Mouse (Mus musculus): ENCODE data around the gene Gm49711.
A peak's percentile ranks its signal among the peaks of the same experiment; 100 is the strongest.
"Not testable (repeated sequence)": the region's sequence is repeated elsewhere in the genome, so short reads cannot be mapped to it uniquely, and the experiment has no call there.

Gene Gm49711

DNA sequence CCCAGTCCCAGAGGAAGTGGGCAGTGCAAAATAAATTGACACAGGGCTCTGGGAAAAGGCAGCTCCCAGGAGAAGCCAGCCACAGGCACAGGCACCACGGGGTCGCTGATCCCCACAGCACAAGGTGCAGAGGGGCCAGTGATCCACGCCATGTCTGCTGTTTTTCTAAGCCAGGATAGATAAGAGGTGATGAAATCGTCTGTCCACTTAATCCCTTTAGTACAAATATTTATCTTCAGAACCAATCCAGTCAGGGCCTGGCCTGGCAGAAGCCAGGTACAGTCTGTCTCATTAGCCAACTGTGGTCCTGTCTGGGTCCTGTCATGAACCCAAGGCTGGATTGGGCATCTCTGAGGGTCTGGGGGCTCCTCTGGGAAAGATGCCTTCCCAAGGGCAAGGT is 125.4 kb downstream of the Gm49711 start:
- no peak for DNase-seq (ENCODE audit: low spot score in 2 of 2)

DNA sequence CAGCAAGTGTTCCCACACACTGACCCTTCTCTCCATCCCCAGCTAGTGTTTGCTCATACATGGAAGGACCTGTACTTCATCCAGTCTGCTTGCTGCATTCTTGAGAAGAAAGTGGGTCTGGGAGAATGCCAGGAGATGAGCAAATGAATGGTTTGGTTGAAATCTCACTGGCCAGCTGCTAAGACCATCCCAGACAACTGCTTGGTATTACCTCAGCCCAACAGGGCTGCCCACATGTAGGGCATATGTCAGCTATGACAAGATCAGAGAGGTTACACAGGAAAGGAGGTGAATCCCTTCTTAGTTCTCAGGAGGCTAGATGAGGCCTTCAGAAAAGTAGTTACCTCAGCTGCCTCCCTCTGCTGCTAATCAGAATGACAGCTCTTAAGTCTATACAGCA is 132.5 kb downstream of the Gm49711 start:
- no peak for DNase-seq (ENCODE audit: low spot score in 2 of 2)

DNA sequence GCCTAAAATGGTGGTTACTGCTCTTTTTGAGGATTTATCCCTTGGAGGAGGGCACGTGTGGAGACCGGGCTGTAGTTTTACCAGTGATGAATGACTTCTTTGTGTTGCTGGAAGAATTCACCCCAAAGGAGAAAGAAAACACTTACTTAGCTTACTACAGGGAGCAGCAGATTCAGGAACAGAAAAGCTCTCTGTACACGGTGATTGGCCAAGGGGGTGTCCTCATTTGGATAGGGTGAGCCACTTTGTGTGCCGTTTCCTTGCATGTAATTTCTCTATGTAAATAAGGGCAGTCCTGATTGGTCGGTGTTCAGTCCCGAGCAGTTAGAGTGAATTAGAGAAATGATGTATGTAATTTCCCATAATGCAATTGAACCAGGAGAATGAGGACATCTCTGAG is 137.0 kb downstream of the Gm49711 start:
- no peak for DNase-seq (ENCODE audit: low spot score in 2 of 2)

DNA sequence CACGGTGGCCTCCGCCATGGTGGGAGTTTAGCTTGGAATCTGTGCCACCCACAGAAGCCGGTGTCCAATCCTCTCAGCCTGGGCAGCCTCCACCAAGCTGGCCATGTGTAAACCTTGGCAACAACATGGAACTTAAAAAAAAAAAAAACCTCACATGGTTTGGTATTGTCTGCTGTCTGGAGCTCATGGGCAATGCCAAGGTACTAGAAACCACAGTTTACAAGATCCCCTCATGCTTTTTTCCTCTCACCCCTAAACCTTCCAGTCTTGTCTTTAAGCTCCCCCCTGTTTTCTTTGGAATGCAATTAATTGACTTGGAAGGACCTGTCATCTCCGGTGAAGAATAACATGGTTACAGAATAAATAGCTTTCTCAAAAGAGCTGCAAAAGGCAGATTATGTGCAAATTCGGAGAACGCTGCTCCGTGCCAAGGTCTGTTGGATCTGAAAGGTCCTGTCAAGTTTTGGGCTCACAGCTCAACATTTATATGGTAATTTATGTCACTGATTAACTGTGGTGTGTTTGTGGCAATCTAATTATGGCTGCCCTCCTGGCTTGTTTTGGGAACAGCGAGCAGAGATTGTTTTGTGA is 138.7 kb downstream of the Gm49711 start:
- DNase-seq (ENCODE audit: low spot score in 2 of 2) = no peak

DNA sequence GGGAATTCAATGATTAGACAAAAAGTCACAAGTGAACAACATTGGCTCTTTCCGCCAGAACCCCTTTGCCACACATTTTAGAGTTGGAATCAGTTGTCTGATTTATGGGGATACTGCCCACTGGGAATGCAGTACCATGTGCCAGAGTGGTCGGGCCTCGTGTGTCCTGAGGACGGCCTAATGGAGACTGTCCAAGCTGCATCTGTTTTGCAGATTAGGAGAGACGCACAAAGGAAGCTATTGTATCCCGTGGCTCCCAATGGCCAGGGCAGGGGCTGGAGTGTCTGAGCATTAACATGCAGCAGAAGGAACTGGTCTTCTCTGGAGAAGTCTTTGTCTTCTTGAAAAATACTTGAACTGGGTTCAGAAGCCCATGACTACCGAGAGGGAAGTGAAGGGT is 142.5 kb downstream of the Gm49711 start:
- no peak for DNase-seq (ENCODE audit: low spot score in 2 of 2)

DNA sequence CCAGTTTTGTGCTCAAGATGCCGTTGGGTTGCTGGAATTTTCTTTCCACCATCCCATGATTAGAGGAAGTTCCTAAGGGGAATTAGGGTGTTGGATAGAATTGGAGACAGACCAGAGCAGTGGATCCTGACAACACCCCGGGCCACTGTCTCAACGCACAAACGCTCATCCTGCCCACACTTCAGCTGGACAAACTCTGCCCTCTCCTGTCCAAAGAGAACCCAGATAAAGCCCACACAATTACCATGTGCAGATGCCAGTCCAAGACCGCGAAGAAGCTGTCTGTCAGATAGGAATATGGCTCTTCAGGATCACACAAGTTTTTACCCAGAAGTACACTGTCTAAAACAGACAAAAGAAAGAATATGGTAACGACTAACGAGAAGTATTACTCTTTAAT is 145.5 kb downstream of the Gm49711 start:
- DNase-seq (ENCODE audit: low spot score in 2 of 2) = no peak

DNA sequence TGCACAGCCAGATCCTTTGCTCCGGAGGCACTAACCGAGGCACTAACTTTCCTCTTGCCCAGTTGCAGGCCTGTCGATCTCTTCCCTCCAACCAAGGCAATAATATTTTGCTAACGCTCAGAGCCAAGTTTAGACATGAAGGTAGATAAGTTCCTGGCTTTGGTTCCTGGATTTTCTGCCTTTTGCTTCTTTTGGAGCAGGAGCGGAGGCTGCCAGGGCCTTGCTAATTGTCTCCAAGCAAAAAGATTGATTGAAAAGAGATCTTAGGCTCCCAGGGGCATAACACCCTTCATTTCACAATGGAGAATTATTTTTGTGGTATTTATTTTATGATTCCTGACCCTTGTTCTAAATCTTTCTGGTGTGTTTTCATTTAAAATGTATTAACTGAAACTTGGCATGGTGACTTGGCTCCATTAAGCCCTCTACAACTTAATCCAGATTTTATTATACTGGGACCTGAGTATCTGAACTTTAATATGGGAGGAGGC is 151.2 kb downstream of the Gm49711 start:
- DNase-seq (ENCODE audit: low spot score in 2 of 2) = no peak

DNA sequence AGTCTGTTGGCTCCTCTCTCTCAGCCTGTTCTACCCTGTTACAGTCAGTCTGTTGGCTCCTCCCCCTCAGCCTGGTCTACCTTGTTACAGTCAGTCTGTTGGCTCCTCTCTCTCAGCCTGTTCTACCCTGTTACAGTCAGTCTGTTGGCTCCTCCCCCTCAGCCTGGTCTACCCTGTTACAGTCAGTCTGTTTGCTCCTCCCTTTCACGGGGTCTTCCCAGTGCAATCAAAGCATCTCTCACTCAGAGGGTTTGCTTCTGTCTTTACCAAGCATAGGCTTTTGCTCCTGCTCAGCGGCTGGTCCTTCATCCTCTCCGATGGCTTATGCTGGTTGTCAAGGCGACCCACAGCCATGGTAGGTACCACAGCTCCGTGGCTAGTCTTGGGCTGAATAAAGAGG is 152.2 kb downstream of the Gm49711 start:
- not testable (repeated sequence) for DNase-seq (ENCODE audit: low spot score in 2 of 2)

DNA sequence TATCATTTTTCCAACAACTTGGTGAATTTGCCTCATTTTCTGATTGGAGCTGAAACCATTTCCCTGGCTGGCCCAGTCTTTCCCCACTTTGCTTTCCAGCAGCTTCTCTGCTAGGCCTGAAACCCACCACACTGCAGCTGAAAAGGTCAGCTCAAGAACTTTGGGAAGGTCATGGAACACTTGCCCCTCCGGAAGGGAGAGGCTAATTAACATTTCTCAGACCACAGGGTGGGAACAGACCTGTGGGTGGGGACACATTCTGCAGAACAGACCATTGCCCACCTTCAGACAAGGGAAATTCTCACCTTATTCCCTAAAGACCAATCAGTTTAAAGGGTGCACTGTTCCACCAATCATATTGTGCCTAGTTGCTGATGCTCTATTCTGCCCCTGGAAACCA is 155.8 kb downstream of the Gm49711 start:
- DNase-seq (ENCODE audit: low spot score in 2 of 2) = not testable (repeated sequence)

DNA sequence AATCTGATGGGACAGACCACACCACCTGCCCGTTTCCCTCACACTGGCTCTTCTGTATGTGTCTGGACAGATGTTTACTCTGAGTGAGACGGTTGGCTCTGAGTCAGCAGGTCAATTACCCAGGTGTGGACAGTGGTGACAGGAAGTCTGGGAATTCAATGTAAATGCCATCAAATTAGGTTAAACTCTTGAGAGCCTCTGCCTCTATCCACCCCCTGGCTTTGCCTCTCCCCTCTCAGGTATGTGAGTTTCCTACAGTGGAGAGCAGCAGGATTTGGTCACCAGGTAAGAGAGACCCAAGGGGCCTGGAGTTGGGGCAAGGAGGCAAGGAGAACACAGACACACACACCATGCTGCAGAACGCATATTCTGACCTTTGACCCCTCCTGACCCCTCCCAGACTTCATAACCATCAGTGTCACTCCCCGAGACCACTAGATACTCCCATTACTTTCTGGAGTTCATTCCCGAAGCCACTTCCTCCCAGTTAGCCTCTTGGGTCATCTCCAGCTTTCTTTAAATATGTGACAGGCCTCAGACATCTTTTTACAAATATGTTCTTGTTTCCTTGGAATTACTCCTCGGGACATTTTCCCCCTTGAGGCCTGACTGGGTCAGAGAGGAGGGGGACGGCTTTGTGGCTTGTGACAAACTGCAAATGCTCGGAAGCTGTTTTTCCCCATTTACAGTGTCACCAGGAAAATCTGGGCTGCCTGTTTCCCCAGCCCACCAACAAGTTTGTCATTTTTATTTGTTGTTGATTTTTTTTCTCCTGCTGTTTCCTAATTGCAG is 157.7 kb downstream of the Gm49711 start:
- no peak for DNase-seq (ENCODE audit: low spot score in 2 of 2)

DNA sequence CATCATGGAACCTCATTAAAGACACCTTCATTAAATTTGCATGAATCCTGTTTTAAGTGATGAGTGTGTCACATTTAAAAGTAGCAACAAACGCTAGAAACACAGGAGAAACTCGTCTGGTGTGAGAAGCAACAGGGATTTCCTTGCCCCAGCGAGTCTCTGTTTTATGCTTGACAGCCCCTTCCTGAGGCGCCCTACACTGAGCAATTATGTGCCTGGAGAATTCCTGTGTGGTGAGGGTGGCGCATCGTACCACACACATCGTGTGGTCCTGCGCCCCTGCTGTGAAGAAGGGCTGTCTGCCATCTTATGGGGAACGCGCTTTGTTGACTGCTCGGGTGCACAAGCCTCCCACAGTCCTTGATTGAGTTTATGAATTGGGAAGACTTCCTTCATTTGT is 162.6 kb downstream of the Gm49711 start:
- no peak for DNase-seq (ENCODE audit: low spot score in 2 of 2)

DNA sequence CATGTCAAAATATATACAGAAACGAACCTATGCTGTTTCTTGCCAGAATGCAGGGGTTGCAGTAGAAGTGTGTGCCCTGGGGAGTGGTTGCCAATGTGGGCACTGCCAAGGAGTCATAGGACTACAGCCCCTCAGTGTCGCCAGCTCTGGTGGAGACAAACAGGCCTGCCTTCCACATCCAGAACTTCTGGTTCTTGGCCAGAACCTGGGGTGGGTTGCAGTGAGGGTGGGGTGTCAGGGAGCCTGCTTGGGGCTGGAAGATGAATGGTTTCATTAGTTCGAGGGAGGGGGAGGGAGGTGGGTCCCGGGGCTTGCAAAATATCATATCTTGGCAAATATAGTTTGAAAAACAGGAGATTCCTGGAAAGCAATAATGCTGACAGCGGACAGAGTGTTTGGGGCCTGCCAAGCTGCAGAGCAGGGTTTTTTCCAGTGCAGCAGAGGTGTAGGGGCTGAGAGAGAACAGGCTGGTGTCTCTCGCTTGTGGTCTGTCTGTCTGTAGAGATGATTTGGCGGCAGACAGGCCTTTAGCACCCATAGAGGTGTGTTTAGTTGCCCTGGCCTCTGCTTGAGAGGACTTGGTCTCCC is 170.3 kb downstream of the Gm49711 start:
- peak in 1 of 2 experiments; percentile 28 for DNase-seq (ENCODE audit: low spot score in 2 of 2)

DNA sequence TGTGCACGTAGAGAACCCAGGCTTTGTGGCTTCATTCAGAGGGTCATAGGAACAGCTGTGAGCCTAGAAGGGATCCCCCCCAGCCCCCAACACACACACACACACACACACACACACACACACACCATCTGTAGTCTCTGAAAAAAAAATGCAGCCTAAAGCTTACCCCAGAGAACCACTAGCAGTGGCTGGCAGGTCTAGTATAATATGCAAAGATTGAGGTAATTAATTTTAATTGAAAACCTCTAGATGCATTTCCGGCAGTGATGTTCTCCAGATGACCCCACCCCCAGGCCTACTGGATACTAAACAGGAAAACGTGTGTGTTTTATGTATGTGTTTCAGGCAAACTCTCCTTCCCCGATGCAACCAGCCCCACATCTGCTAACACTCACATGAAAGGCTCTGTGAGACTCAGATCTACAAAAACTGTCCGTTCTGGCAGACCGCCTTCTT is 172.4 kb downstream of the Gm49711 start:
- DNase-seq (ENCODE audit: low spot score in 2 of 2) = no peak

DNA sequence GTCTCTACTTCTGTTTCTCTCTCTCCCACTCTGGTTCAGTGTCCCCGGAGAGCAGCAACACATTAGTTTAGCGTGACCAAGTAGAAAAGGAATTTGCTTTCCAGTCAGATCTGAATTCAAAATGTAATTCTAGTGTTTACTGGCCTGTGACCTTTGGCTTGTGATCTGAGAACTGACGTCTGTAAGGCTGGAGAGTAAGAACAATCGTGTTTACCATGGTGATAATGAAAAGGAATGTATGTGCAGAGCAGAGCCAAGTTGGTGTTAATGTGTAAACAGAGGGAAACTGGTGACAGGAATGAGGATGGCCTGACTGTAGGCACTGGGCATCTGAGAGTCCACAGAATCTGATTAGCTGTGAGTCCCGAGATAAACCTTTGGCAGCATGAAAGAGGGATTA is 176.4 kb downstream of the Gm49711 start:
- no peak for DNase-seq (ENCODE audit: low spot score in 2 of 2)

DNA sequence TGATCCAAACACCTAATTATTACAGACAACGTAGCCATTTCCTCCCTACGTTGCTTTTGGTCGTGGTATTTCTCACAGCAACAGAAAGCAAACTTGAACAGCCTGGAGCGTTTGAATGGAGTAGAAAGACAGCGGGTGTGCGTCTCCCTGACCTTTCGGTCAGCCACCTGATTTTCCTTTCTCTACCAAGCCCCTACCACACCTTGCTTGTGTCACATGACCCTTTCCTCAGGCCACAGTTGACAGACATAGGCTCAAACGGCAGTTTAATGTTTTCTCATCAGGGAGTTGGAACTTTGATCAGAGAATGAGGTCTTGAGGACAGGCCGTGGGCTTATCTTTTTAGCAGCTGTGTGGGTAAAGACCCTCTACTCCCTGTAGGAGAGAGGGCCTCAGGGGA is 177.1 kb downstream of the Gm49711 start:
- no peak for DNase-seq (ENCODE audit: low spot score in 2 of 2)

Measured in urinary bladder, postnatal 36 days (tissue).